Mouse (Mus musculus): ENCODE measurements around the gene Osbpl3.

Gene Osbpl3

GRCm38 (mm10) chr6:50263670-50264069 lies 192.3 kb downstream of the Osbpl3 start, which contains the start of gene Gsdme:
TSS of gene Gsdme (minus strand) at chr6:50263862.
- peak; percentile 14 for DNase-seq

GRCm38 (mm10) chr6:50262310-50262709 lies 193.7 kb downstream of the Osbpl3 start:
- peak; percentile 5 for DNase-seq

- DNase-seq: no peak
These were observed 194.1 kb downstream of the Osbpl3 start for GRCm38 (mm10) chr6:50261922-50262261.

- peak; percentile 94 for DNase-seq
These were observed 194.6 kb downstream of the Osbpl3 start for GRCm38 (mm10) chr6:50261201-50261921.

- DNase-seq: peak; percentile 16
These were observed 200.6 kb downstream of the Osbpl3 start for GRCm38 (mm10) chr6:50255356-50255755.

- peak; percentile 84 for DNase-seq
These were observed 201.2 kb downstream of the Osbpl3 start for GRCm38 (mm10) chr6:50254723-50255184.

GRCm38 (mm10) chr6:50252690-50253089 lies 203.3 kb downstream of the Osbpl3 start:
- peak; percentile 9 for DNase-seq

- DNase-seq: peak; percentile 1
These were observed 208.2 kb downstream of the Osbpl3 start for GRCm38 (mm10) chr6:50247791-50248190.

- peak; percentile 1 for DNase-seq
These were observed 208.6 kb downstream of the Osbpl3 start for GRCm38 (mm10) chr6:50247356-50247755.

GRCm38 (mm10) chr6:50244967-50245366 lies 211.0 kb downstream of the Osbpl3 start:
- DNase-seq: no peak

GRCm38 (mm10) chr6:50244126-50244525 lies 211.9 kb downstream of the Osbpl3 start:
- no peak for DNase-seq
